Mouse (Mus musculus) forebrain, embryonic 14.5 days (tissue): Measurements from ENCODE around the gene Rag1. TPM values are rescaled to one million over a fixed set of nuclear protein-coding genes. Genes with fewer than 3 reads are reported as not detected.
A peak's percentile ranks its signal among the peaks of the same experiment; 100 is the strongest.

ENCODE experiments used
- ATAC-seq: fragments of 200-750 bp; cut with Nextera tagmentation; 2 replicates; pipeline ENCODE4 v1.8.0; 2017; ENCODE audit warnings: mild to moderate bottlenecking, moderate library complexity
- DNase-seq: peaks from one replicate; pipeline ENCODE4 v3.0.0-alpha.2; 2015; ENCODE audit warnings: low spot score
- H3K27ac ChIP-seq: fragments of 300-500 bp; sonication (generic); 2 replicates; pipeline ENCODE4 v1.5.1; 2014; ENCODE audit warnings: low read depth, mild to moderate bottlenecking, control low read depth, low read length, moderate library complexity
- H3K27me3 ChIP-seq: fragments of 300-500 bp; sonication (generic); replicated peaks from 2 replicates; pipeline ENCODE4 v1.6.1; 2014; ENCODE audit warnings: low read length, control low read depth, mixed read lengths; ENCODE audit not compliant: control insufficient read depth, insufficient read depth
- H3K36me3 ChIP-seq: fragments of 300-500 bp; sonication (generic); 2 replicates; pipeline ENCODE4 v1.6.1; 2014; ENCODE audit warnings: low read length, control low read depth; ENCODE audit not compliant: control insufficient read depth, insufficient read depth
- H3K4me1 ChIP-seq: fragments of 300-500 bp; sonication (generic); 2 replicates; pipeline ENCODE4 v1.6.1; 2014; ENCODE audit warnings: antibody characterized with exemption, low read length, control low read depth; ENCODE audit not compliant: control insufficient read depth, insufficient read depth
- H3K4me2 ChIP-seq: fragments of 300-500 bp; sonication (generic); 2 replicates; pipeline ENCODE4 v1.6.1; 2014; ENCODE audit warnings: mild to moderate bottlenecking, control low read depth, low read length
- H3K4me3 ChIP-seq: fragments of 300-500 bp; sonication (generic); 2 replicates; pipeline ENCODE4 v1.5.1; 2014; ENCODE audit warnings: low read depth, low read length, control low read depth
- H3K9ac ChIP-seq: fragments of 300-500 bp; sonication (generic); 2 replicates; pipeline ENCODE4 v1.6.1; 2014; ENCODE audit warnings: mild to moderate bottlenecking, low read length, control low read depth, moderate library complexity
- H3K9me3 ChIP-seq: fragments of 300-500 bp; sonication (generic); replicated peaks from 2 replicates; pipeline ENCODE4 v1.6.1; 2016; ENCODE audit warnings: low read length, control low read depth, mixed read lengths; ENCODE audit not compliant: control insufficient read depth
- WGBS: fragments of 180-500 bp; shearing (Covaris S2); extraction: QIAGEN DNeasy Blood & Tissue Kit; methylation state at CpG from one replicate; pipeline ENCODE4 v1.1.7; 2014; 5-methylcytosine and 5-hydroxymethylcytosine counted together
- polyA plus RNA-seq: library from polyadenylated mRNA; unstranded; fragments of >200 nt; fragmentation: Nextera tagmentation; extraction: Ambion mirVana; gene quantifications from 2 replicates; pipeline ENCODE4 v1.2.1, GENCODE M21; 2014

The Rag1 gene
- polyA plus RNA-seq, 1 experiment from 2014 or later = 0.13 TPM

DNA sequence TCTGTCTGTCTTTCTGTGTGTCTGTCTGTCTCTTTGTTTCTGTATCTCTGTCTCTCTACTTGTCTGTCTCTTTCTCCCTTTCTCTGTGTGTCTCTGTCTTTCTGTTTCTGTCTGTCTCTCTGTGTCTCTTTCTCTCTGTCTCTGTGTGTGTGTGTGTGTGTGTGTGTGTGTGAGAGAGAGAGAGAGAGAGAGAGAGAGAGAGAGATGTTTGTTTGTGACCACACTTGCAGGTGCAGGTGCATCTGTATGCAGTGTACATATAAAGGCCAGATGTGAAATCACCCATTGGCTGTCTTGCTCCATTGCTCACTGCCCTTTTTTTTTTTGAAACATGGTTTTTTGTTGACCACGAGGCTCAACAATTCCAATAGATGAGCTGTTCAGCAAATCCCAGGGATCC is 1.1 kb upstream of the Rag1 start:
- 69% methylated on average over 1 of the region's 1 CpGs for WGBS
- DNase-seq = no peak
- H3K9ac ChIP-seq = no peak overlapping the region
- no peak overlapping the region for H3K4me3 ChIP-seq
- H3K27ac ChIP-seq = no peak overlapping the region
- no peak overlapping the region for H3K4me2 ChIP-seq
- H3K36me3 ChIP-seq = no peaks in the 10 kb centered on the region
- ATAC-seq = no peak
- H3K4me1 ChIP-seq = peaks cover 6% of the 10 kb centered on the region; the same call in 1 of the 2 replicates
- H3K9me3 ChIP-seq = no peaks in the 10 kb centered on the region
- H3K27me3 ChIP-seq = 0 out of 2 replicates have a peak, but pooled peaks cover 3% of the 10 kb centered on the region

DNA sequence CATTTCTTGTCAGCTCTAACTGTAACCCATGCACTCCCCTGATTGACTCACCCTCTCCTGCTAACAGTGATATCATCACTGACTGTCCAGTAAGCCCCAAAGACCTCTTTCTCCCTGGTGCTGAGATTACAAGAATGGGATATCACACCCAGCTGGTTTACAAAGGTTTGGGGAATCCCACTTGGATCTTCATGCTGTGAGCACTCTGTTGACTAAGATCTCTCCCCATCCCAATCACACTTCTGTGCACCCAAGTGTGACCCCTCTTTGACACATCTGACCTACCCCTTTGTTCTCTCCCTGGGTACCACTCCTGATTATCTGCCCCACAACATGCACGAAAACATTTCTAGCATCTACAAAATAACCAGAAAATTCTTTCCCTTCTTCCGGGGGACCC is 940 bp downstream of the Rag1 start:
- H3K4me2 ChIP-seq = no peak overlapping the region
- peaks cover 6% of the 10 kb centered on the region; the same call in 1 of the 2 replicates for H3K4me1 ChIP-seq
- ATAC-seq (no peak), DNase-seq (no peak)
- no peaks in the 10 kb centered on the region for H3K9me3 ChIP-seq
- H3K36me3 ChIP-seq = no peaks in the 10 kb centered on the region
- 67% methylated on average over 2 of the region's 2 CpGs for WGBS
- no peak overlapping the region for H3K27ac ChIP-seq
- no peak overlapping the region for H3K4me3 ChIP-seq
- 0 out of 2 replicates have a peak, but pooled peaks cover 3% of the 10 kb centered on the region for H3K27me3 ChIP-seq
- H3K9ac ChIP-seq = no peak overlapping the region

DNA sequence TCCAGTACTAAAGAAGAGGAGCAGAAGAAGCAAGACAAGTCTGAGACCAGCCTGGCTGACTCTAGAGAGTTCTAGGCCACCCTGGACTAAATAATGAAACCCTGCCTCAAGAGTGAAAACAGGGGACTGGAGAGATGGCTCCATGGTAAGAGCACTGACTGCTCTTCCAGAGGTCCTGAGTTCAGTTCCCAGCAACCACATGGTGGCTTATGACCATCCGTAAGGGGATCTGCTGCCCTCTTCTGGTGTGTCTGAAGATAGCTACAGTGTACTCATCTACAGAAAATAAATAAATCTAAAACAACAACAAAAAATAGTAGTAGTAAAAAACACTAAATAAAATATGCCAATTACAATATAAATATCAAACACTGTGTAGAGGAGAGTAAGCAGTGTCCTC is 3.5 kb downstream of the Rag1 start:
- ATAC-seq (no peak), DNase-seq (no peak)
- H3K4me1 ChIP-seq = 0 out of 2 replicates have a peak, but pooled peaks cover 2% of the 10 kb centered on the region
- 0 out of 2 replicates have a peak, but pooled peaks cover 3% of the 10 kb centered on the region for H3K27me3 ChIP-seq
- no peak overlapping the region for H3K4me2 ChIP-seq
- no peak overlapping the region for H3K9ac ChIP-seq
- H3K27ac ChIP-seq = no peak overlapping the region
- no peaks in the 10 kb centered on the region for H3K36me3 ChIP-seq
- no peaks in the 10 kb centered on the region for H3K9me3 ChIP-seq
- 92% methylated on average over 1 of the region's 1 CpGs for WGBS
- H3K4me3 ChIP-seq = no peak overlapping the region

DNA sequence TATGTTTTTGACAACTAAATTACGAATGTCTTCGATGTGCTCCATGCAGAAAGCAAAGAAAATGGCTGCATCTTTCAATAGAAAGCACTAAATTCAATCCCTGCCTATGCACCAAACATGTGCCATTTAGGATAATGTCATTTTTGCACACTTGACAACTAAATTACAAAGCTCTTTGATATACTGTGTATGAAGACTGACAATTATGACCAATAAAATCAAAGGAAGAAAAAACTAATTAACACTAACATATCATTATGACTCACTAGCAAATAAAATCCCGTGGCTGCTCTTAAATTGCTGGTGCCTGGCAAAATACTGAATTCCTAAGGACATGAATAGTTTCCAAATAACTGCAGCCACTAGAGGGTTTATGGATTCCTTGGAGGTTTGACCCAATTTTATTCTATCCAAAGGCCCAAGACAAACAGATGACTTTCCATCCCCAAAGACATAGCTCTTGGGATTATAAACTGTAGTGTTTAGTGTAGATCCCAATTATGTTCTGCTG is 9.4 kb downstream of the Rag1 start:
- Histone ChIP-seq H3K4me1 (no peaks in the 10 kb centered on the region), H3K4me2 (no peak overlapping the region), H3K9me3 (no peaks in the 10 kb centered on the region), H3K36me3 (no peaks in the 10 kb centered on the region), H3K4me3 (no peak overlapping the region), H3K27me3 (no peaks in the 10 kb centered on the region), H3K27ac (no peak overlapping the region), H3K9ac (no peak overlapping the region)
- 63% methylated on average over 3 of the region's 3 CpGs for WGBS
- ATAC-seq (peak; percentile 50), DNase-seq (peak; percentile 57)

DNA sequence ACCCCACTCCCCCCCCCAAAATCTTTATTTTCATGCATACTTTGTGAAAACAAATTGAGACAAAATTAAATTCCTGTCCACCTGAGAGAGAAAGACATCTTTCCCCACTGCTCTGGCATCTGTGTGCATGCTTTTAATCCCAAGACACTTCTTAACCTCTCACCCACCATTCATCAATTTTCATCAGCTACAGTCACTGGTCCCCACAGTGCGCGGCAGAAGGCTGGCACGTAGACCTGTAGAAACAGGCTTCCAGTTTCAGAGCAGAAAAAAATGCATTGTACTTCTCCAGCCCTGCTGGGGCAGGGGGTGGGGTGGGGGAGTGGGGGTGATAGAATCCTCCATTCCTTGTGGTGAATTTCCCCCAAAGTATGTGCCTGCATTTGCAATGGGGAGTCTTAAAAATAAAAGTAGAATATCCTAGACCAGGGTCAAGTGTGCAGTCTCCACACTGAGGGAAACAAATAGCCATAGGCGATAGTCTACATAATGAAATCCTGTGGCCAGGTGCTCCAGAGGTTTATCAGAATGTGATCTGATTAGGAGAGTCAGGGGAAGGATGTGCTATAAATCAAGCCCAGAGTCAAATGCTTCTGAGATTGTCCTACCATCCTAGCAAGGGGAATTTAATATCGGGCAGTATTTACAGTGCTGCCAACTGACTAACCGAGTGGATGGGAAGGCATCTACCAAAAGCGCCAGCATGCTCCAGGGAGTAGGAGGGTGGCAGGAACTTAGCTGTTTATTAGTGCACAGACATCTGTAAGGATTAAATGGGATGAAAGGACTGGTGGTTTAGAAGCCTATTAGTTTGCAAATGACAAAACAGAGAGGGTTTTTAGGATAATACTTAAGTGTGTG is 10.1 kb downstream of the Rag1 start:
- Histone ChIP-seq H3K4me2 (no peak overlapping the region), H3K9me3 (no peaks in the 10 kb centered on the region), H3K36me3 (no peaks in the 10 kb centered on the region), H3K27me3 (no peaks in the 10 kb centered on the region), H3K9ac (no peak overlapping the region), H3K4me3 (no peak overlapping the region), H3K27ac (no peak overlapping the region), H3K4me1 (no peaks in the 10 kb centered on the region)
- peak; percentile 48 for ATAC-seq
- 73% methylated on average over 7 of the region's 7 CpGs for WGBS
- DNase-seq = no peak

DNA sequence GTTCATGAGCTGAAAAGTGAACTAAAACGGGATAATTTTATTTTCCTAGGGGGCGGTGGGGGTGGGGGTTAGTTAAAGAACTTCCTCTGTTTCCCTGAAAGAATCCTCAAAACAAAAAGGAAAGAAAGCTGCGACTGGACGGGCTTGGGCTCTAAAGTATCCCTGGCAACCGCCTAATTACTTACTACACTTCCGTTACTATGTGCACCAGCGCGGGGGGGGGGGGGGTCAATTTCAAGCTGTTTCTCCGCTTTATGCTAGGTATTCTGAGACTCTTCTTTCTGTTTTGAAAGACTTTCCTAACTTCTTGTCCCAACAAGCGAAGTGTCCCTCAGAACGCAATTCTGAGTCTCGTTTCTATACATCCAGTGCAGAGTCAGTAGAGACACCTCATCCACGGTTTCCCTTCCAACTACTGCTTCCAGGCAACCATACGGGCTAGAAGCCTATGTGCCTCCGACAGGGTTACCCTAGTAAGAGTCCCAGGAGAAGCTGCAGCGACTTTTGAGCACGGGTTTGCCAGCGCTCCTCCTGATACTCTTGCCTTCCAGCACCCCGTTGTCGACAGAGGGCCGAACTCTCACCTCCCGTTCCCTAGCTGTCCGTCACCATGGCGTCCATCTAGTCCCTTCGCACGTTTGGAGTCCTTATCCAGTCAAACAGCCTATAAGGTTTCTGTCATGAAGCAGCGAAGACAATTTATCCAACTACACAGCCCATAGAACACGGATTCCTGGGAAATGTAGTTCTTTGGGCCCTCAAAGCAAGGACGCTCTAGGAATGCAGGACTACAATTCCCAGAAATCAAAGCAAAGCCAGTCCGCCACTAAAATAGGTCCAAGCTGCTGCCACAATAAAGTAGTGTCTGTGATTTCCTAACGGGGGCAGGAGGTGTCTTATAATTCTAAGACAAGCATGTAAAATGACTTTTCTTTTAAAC is 20.7 kb downstream of the Rag1 start:
- Histone ChIP-seq H3K27me3 (no peaks in the 10 kb centered on the region), H3K36me3 (no peaks in the 10 kb centered on the region), H3K4me1 (peaks cover 7% of the 10 kb centered on the region; the same call in 1 of the 2 replicates), H3K9ac (peak overlapping the region; percentile 70), H3K9me3 (no peaks in the 10 kb centered on the region), H3K27ac (peak overlapping the region; percentile 89), H3K4me3 (peak overlapping the region; percentile 58), H3K4me2 (peak overlapping the region; percentile 62)
- peak; percentile 99 for DNase-seq
- peak; percentile 99 for ATAC-seq
- under 1% methylated on average over 31 of the region's 31 CpGs for WGBS

DNA sequence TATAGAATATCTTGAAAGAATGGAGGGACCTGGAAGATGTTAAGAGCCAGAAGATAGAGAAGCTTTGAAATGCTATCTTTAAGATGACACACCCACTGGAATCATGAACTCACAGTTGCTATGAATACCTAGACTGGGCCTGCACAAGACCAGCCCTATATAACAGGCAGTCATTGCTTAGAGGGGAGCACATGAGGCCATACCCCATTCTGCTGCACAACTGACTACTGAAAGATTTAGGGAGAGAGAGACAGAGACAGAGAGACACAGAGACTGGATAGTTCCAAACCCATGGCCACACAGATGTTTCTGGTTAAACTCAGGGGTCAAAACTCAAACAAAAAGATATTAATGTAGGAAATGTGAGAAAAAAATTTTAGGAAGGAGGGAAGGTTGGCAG is 22.1 kb downstream of the Rag1 start:
- H3K27ac ChIP-seq = no peak overlapping the region
- DNase-seq = no peak

DNA sequence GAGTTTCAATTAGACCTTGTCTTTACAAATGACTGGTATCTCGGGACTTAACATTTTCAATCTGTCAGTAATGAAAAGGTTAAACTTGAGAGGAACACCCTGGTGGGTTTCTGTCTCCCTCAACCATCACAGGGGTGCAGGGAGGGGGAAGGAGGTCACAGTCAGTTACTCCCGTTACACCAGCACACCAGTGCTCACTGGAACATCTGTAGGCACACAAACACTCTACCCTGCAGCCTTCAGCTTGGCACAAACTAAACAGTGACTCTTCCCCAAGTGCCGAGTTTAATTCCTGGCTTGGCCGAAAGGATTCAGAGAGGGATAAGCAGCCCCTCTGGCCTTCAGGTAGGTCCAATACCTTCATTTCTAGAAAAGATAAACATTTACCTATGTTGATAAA is 24.8 kb downstream of the Rag1 start, which contains the start of gene Rag2:
Gene Rag2 (plus strand): TSS at position 193 of the 400 bp plus-strand sequence.
- 69% methylated on average over 4 of the region's 4 CpGs for WGBS
- no peak within 1 kb of the TSS for H3K9ac ChIP-seq
- H3K9me3 ChIP-seq = no peaks in the 10 kb centered on the region
- no peak within 1 kb of the TSS for H3K4me2 ChIP-seq
- ATAC-seq (no peak), DNase-seq (no peak)
- H3K4me1 ChIP-seq = peaks cover 6% of the 10 kb centered on the region; the same call in 1 of the 2 replicates
- no peaks in the 10 kb centered on the region for H3K36me3 ChIP-seq
- H3K27ac ChIP-seq = no peak within 1 kb of the TSS
- no peak within 1 kb of the TSS for H3K4me3 ChIP-seq
- no peaks in the 10 kb centered on the region for H3K27me3 ChIP-seq

More for the DNA sequence above, 22.1 kb downstream of the Rag1 start:
- Histone ChIP-seq H3K4me3 (no peak overlapping the region), H3K4me2 (no peak overlapping the region), H3K4me1 (peaks cover 7% of the 10 kb centered on the region; the same call in 1 of the 2 replicates), H3K9me3 (no peaks in the 10 kb centered on the region), H3K27me3 (no peaks in the 10 kb centered on the region), H3K9ac (no peak overlapping the region), H3K36me3 (no peaks in the 10 kb centered on the region)
- ATAC-seq = no peak
